Mouse (Mus musculus): ENCODE data around the gene Zfp354c.

- no peak for TF ChIP-seq UBTF (IDR thresholded peaks at IDR 0.05; ENCODE audit: borderline replicate concordance, insufficient read depth, low read depth, low read length)
- no peak for TF ChIP-seq CTCF (IDR thresholded peaks at IDR 0.05 in 2 of 3, conservative IDR thresholded peaks at IDR 0.05 in 1 of 3; ENCODE audit: control insufficient read depth in 1 of 3, insufficient read depth in 1 of 3, low read depth in 2 of 3, low read length in 3 of 3, poor library complexity in 1 of 3, severe bottlenecking in 1 of 3)
- TF ChIP-seq POLR2A (IDR thresholded peaks at IDR 0.05; ENCODE audit: control insufficient read depth in 1 of 2, insufficient read depth in 1 of 2, low read depth in 1 of 2, low read length in 2 of 2, poor library complexity in 1 of 2): no peak
- TF ChIP-seq MAZ (IDR thresholded peaks at IDR 0.05; ENCODE audit: low read depth, low read length): no peak
- no peak for TF ChIP-seq MEF2A (IDR thresholded peaks at IDR 0.05; ENCODE audit: extremely low read depth, insufficient replicate concordance, low read depth, low read length, poor library complexity, severe bottlenecking)
- no peak for TF ChIP-seq POLR2AphosphoS5 (IDR thresholded peaks at IDR 0.05; ENCODE audit: borderline replicate concordance, low read depth, low read length)
- no peak for TF ChIP-seq RCOR1 (IDR thresholded peaks at IDR 0.05; ENCODE audit: low read depth, low read length)
- no peak for TF ChIP-seq KAT2A (conservative IDR thresholded peaks at IDR 0.05; ENCODE audit: low read depth, low read length)
- TF ChIP-seq TAL1 (IDR thresholded peaks at IDR 0.05; ENCODE audit: low read length): no peak
- no peak for TF ChIP-seq POLR2AphosphoS2 (IDR thresholded peaks at IDR 0.05; ENCODE audit: low read length)
Observed at GRCm38 (mm10) chr11:50848520-50849137, 21.1 kb upstream of the Zfp354c start.

All from MEL (cell line).